Mouse (Mus musculus) embryonic facial prominence, embryonic 11.5 days (tissue): ENCODE measurements around the gene E130114P18Rik. TPM values are rescaled to one million over a fixed set of nuclear protein-coding genes. Genes with fewer than 3 reads are reported as not detected.

Experiments used
- ATAC-seq: fragments of 200-750 bp; cut with Nextera tagmentation; replicated peaks from 2 replicates; pipeline ENCODE4 v1.8.0; 2017; ENCODE audit warnings: low read depth; ENCODE audit not compliant: insufficient number of reproducible peaks, low FRiP score, low TSS enrichment
- DNase-seq: peaks from one replicate; pipeline ENCODE4 v3.0.0-alpha.2; 2015; ENCODE audit warnings: low spot score
- H3K27ac ChIP-seq: fragments of 300-500 bp; sonication (generic); replicated peaks from 2 replicates; pipeline ENCODE4 v1.5.1; 2014; ENCODE audit warnings: mild to moderate bottlenecking, low read depth, low read length, control low read depth
- H3K27me3 ChIP-seq: fragments of 300-500 bp; sonication (generic); 2 replicates; pipeline ENCODE4 v1.6.1; 2014; ENCODE audit warnings: mild to moderate bottlenecking, low read length, moderate library complexity, mixed read lengths; ENCODE audit not compliant: control insufficient read depth, insufficient read depth
- H3K36me3 ChIP-seq: fragments of 300-500 bp; sonication (generic); replicated peaks from 2 replicates; pipeline ENCODE4 v1.6.1; 2014; ENCODE audit warnings: low read depth, mild to moderate bottlenecking, low read length, moderate library complexity, mixed read lengths; ENCODE audit not compliant: control insufficient read depth, insufficient read depth
- H3K4me1 ChIP-seq: fragments of 300-500 bp; sonication (generic); 2 replicates; pipeline ENCODE4 v1.6.1; 2014; ENCODE audit warnings: low read length, mixed read lengths; ENCODE audit not compliant: control insufficient read depth, insufficient read depth
- H3K4me2 ChIP-seq: fragments of 300-500 bp; sonication (generic); 2 replicates; pipeline ENCODE4 v1.6.1; 2014; ENCODE audit warnings: low read depth, mild to moderate bottlenecking, control low read depth, low read length, moderate library complexity
- H3K4me3 ChIP-seq: fragments of 300-500 bp; sonication (generic); 2 replicates; pipeline ENCODE4 v1.5.1; 2014; ENCODE audit warnings: low read depth, low read length, control low read depth
- H3K9ac ChIP-seq: fragments of 300-500 bp; sonication (generic); replicated peaks from 2 replicates; pipeline ENCODE4 v1.6.1; 2014; ENCODE audit warnings: mild to moderate bottlenecking, control low read depth, low read length
- H3K9me3 ChIP-seq: fragments of 300-500 bp; sonication (generic); replicated peaks from 2 replicates; pipeline ENCODE4 v1.6.1; 2016; ENCODE audit warnings: mild to moderate bottlenecking, low read length, inconsistent platforms, mixed read lengths; ENCODE audit not compliant: control insufficient read depth
- WGBS: fragments of 180-500 bp; shearing (Covaris S2); extraction: QIAGEN DNeasy Blood & Tissue Kit; methylation state at CpG from one replicate; pipeline ENCODE4 v1.1.7; 2014; 5-methylcytosine and 5-hydroxymethylcytosine counted together
- polyA plus RNA-seq: library from polyadenylated mRNA; unstranded; fragments of >200 nt; fragmentation: Nextera tagmentation; extraction: Ambion mirVana; gene quantifications from 2 replicates; pipeline ENCODE4 v1.2.1, GENCODE M21; 2014

E130114P18Rik gene
- polyA plus RNA-seq, 1 experiment from 2014 or later = 9.5 TPM

DNA sequence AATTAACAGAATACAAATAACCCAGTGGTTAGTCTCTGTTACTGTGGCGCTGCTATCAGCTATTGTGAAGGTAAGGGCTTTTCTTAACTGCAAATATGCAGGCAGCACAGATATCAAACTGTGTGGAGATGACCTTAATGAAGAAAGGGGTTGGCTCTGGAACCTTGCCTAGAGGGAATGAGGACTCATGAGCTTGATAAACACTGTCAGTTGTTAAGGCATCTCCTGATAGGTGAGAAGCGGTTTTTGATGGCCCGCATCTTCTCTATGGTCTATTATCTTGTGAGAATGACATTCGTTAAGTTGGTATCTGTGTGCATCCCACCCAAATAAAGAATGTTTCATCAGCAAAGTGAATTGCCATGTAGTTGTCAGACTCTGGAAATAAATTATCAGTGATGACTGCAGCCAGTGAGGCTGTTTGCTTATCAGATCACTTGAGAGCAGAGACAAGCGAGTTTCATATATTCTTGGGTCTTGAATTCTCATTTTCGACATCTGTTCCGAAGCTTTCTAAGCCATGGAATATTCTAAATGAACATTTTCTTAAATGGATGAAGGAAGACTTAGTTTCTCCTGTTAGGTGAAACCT is 32.6 kb upstream of the E130114P18Rik start:
- Histone ChIP-seq H3K4me2 (no peak overlapping the region), H3K9ac (no peak overlapping the region), H3K9me3 (no peaks in the 10 kb centered on the region), H3K4me1 (no peaks in the 10 kb centered on the region), H3K27ac (no peak overlapping the region), H3K36me3 (no peaks in the 10 kb centered on the region), H3K4me3 (no peak overlapping the region), H3K27me3 (no peaks in the 10 kb centered on the region)
- no peak for DNase-seq
- WGBS = 90% methylated on average over 7 of the region's 7 CpGs
- no peak for ATAC-seq

DNA sequence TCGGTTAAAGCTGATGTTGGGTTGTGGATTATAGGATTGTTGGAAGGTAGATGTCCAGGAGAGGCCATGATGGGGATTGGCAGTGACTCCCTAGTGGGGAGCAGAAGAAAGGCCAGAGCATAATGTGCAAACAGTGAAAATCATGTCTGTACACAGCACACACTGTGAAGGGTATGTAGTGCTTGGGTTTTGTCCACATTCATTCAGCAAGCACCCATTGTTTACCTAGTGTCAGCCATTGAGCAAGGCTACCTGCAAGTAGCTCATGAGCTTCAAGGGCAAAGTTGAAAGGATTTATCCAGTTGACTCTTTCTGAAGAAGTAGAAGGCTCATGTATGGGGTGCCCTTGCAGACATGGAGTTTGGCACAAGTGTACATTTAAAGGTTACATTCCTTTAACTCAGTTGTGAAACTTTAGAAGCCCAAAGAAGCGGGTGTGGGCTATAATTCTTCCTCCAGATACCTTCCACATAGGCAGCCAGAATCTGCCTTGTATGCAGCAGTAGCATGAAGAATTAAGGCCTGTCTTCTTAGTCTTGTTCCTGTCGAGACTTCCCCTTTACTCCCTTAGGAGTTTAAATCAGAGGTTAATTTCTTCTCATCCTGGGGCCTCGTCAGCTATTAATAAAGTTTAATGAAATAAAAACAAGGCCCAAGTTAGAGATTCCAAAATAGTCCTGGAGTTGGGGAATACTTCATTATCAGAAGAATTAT is 31.9 kb upstream of the E130114P18Rik start:
- H3K4me3 ChIP-seq = no peak overlapping the region
- H3K27ac ChIP-seq = no peak overlapping the region
- ATAC-seq = no peak
- H3K27me3 ChIP-seq = no peaks in the 10 kb centered on the region
- H3K4me1 ChIP-seq = no peaks in the 10 kb centered on the region
- no peak for DNase-seq
- no peak overlapping the region for H3K4me2 ChIP-seq
- WGBS = 74% methylated on average over 4 of the region's 4 CpGs
- no peak overlapping the region for H3K9ac ChIP-seq
- H3K36me3 ChIP-seq = no peaks in the 10 kb centered on the region
- H3K9me3 ChIP-seq = no peaks in the 10 kb centered on the region

DNA sequence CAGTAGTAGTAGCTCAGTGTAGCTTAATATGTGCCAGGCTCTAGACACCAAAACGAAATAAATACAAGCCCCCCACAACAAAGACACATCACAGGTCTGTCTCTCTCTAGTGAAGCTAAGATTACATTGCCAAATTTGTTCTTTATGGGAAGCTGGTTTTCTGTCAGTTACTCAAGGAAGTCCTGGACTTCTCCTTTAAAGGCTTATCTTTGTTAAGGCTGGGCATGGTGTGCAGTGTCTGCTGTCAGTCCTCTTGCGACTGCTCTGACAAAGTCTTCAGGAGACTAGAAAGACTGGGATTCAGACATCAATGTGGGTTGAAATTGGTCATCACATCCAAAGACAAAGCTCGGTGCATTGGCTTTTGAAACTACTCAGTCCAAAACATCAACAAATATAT is 31.0 kb upstream of the E130114P18Rik start:
- Histone ChIP-seq H3K4me2 (no peak overlapping the region), H3K4me3 (no peak overlapping the region), H3K27me3 (no peaks in the 10 kb centered on the region), H3K36me3 (no peaks in the 10 kb centered on the region), H3K9me3 (no peaks in the 10 kb centered on the region), H3K9ac (no peak overlapping the region), H3K27ac (no peak overlapping the region), H3K4me1 (no peaks in the 10 kb centered on the region)
- DNase-seq (no peak), ATAC-seq (no peak)
- WGBS = 80% methylated on average over 3 of the region's 3 CpGs

DNA sequence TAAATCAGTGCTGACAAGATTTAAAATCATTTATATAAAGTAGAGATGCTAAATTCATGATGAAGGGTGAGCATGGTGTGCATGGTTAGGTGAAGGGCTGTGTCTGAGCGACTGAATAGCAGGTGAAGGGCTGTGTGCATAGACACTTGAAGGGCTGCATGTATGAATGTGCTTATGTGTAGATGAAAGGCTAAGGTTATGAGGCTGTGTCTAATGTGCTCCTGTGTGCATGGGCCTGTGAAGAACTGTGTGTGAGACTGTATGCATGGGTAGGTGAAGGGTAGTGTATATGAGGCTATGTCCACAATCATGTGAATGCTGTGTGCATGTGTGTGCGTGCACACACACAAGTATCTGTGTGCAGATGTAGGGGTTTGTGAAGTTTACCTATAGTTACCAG is 29.0 kb upstream of the E130114P18Rik start:
- Histone ChIP-seq H3K4me3 (no peak overlapping the region), H3K9me3 (no peaks in the 10 kb centered on the region; the same call in 1 of the 2 replicates), H3K27ac (no peak overlapping the region), H3K27me3 (no peaks in the 10 kb centered on the region), H3K4me2 (no peak overlapping the region), H3K9ac (no peak overlapping the region), H3K4me1 (no peaks in the 10 kb centered on the region), H3K36me3 (no peaks in the 10 kb centered on the region)
- no peak for ATAC-seq
- no peak for DNase-seq
- WGBS = 92% methylated on average over 2 of the region's 2 CpGs

DNA sequence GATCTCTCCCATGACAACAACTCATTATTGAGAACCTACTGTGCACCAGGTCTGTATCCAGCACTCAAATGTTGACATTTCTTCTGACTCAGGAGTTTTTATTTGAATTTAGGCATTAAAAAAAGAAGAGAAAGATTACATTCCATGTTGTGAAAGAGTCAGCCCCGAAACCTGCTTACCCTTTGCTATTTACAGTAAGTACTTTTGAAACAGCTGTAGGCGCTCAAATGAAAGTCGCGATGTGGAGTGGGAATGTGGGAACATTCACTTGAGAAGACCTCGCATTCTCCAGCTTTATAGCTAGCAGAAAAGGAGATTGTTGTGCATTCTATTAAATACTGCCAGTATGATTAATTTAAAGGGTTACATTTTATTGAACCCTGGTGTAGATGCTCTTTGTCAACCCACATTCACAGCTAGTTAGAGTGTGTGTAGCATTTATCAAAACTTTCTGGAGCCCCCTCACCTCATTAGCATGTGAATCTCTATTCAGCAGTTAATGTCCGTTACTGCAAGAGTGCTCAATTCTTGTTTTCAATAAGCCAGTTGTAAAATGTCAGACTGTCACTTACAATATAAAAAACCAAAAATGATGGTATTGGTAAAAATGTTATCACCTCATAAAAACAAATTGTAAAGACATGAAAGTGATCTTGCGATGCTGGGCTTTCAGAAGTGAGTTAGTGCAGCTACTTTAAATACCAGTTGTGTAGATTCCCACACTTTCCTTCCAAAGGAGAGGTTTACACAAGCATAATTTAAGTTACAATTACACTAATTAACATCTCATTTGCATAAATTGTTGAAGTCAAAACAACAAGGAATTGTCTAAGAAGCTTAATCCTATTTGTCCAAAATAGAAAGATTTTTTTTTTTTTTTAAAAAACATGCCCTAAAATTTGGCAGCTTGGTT is 28.3 kb upstream of the E130114P18Rik start:
- ATAC-seq (no peak), DNase-seq (no peak)
- H3K36me3 ChIP-seq = no peaks in the 10 kb centered on the region
- H3K4me1 ChIP-seq = no peaks in the 10 kb centered on the region
- no peak overlapping the region for H3K4me2 ChIP-seq
- no peak overlapping the region for H3K27ac ChIP-seq
- H3K4me3 ChIP-seq = no peak overlapping the region
- 79% methylated on average over 7 of the region's 7 CpGs for WGBS
- no peak overlapping the region for H3K9ac ChIP-seq
- H3K27me3 ChIP-seq = no peaks in the 10 kb centered on the region
- no peaks in the 10 kb centered on the region; the same call in 1 of the 2 replicates for H3K9me3 ChIP-seq

DNA sequence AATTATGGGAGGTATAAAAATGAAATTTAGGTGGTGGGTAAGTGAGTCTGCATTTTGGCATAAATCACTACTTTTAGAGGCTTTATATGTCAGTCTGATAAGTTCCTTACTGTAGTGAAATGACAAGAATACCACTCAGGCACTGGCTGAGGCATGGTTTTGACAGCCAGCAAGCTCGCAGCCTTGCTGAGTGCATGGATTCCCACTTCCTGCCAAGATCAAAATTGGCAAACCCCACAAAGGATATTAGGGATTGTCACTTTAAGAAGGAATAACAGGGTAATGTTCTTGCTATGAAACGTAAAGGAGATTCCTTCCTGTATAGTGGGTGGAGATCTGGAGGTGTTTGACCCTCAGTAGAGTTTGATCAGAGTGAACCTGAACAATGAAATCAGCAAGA is 27.4 kb upstream of the E130114P18Rik start:
- no peaks in the 10 kb centered on the region; the same call in 1 of the 2 replicates for H3K9me3 ChIP-seq
- H3K27ac ChIP-seq = no peak overlapping the region
- DNase-seq (no peak), ATAC-seq (no peak)
- H3K4me1 ChIP-seq = no peaks in the 10 kb centered on the region
- no peaks in the 10 kb centered on the region for H3K36me3 ChIP-seq
- no peak overlapping the region for H3K4me3 ChIP-seq
- H3K9ac ChIP-seq = no peak overlapping the region
- no peak overlapping the region for H3K4me2 ChIP-seq
- 66% methylated on average over 2 of the region's 2 CpGs for WGBS
- no peaks in the 10 kb centered on the region for H3K27me3 ChIP-seq

DNA sequence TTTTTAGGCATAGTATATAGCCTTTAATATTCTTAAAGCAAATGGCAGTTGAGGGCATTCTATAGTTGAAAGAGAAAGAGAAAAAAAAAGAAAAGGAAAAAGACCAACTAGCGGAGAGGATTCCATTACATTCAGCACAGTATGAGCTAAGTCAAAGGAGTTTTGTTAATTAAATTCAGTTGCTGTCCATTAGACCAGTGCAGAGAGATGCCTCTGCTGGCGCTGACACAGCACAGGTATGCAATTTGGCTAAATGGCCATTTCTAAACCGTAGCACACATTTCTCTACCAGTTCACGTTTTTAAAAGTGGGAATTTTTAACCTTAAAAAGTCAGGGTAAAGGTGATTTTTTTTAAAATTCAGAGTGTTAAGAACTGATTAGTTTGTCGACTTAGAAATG is 26.8 kb upstream of the E130114P18Rik start:
- ATAC-seq (no peak), DNase-seq (no peak)
- Histone ChIP-seq H3K4me3 (no peak overlapping the region), H3K9ac (no peak overlapping the region), H3K36me3 (no peaks in the 10 kb centered on the region), H3K27me3 (no peaks in the 10 kb centered on the region), H3K4me2 (no peak overlapping the region), H3K4me1 (no peaks in the 10 kb centered on the region), H3K9me3 (no peaks in the 10 kb centered on the region; the same call in 1 of the 2 replicates), H3K27ac (no peak overlapping the region)
- WGBS = 60% methylated on average over 5 of the region's 5 CpGs

DNA sequence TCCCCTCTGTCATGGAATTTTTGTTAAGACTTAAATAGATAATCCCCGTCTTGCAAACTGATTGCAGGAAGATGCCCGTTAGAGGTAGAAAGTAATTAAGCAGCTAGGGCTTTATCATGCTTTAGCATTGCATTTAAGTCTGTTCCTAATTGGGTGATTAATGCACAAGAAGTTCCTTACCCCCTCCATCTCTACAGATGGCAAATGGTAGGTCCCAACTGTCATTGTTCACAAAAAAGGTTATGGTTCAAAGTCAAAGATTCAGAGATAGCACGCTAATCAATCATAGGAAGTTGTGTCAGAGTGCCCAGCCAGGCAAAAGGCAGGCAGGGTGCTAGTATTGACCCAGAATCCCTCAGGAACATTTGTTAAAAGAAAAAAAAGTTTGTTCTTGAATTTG is 25.9 kb upstream of the E130114P18Rik start:
- H3K9ac ChIP-seq = no peak overlapping the region
- DNase-seq (no peak), ATAC-seq (no peak)
- no peak overlapping the region for H3K27ac ChIP-seq
- no peak overlapping the region for H3K4me3 ChIP-seq
- no peaks in the 10 kb centered on the region for H3K4me1 ChIP-seq
- WGBS = 75% methylated on average over 3 of the region's 3 CpGs
- H3K9me3 ChIP-seq = no peaks in the 10 kb centered on the region; the same call in 1 of the 2 replicates
- H3K36me3 ChIP-seq = no peaks in the 10 kb centered on the region
- H3K27me3 ChIP-seq = no peaks in the 10 kb centered on the region
- no peak overlapping the region for H3K4me2 ChIP-seq
